Mouse (Mus musculus) heart, postnatal 4 days (tissue): ENCODE measurements at regions not wholly inside any gene's neighbourhood (a gene's known extent, or its start where the extent isn't known, plus 50 kb on each side); places are given as distances from the start of the nearest gene placed in this dataset.
"Not testable (repeated sequence)": the region's sequence is repeated elsewhere in the genome, so short reads cannot be mapped to it uniquely, and the experiment has no call there.

ENCODE experiments used
- DNase-seq: peaks from one replicate; pipeline ENCODE4 v3.0.0; 2021

GRCm38 (mm10) chr19:59516957-59517356 lies 58.8 kb downstream of the Emx2 start:
- DNase-seq = no peak

GRCm38 (mm10) chr19:59519156-59519555 lies 61.0 kb downstream of the Emx2 start:
- DNase-seq = no peak

DNA sequence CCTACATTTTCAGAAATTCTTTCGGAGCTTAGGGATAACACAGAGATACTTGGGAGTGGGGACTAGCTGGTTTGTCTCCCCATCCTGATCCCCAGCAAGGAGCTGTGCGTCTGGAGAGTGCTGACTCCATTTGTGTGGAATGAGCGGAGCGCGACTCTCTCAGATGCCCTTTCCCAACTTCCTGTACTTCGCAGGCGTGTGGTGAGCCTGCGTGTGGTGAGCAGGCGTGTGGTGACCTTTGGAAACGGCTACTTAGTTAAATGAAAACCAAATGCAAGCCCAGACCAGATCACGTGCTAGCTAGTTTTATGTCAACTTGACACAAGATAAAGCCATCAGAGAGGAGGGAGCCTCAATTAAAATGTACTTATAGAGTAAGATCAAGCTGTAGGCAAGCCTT lies 64.0 kb downstream of the Emx2 start:
- no peak for DNase-seq

DNA sequence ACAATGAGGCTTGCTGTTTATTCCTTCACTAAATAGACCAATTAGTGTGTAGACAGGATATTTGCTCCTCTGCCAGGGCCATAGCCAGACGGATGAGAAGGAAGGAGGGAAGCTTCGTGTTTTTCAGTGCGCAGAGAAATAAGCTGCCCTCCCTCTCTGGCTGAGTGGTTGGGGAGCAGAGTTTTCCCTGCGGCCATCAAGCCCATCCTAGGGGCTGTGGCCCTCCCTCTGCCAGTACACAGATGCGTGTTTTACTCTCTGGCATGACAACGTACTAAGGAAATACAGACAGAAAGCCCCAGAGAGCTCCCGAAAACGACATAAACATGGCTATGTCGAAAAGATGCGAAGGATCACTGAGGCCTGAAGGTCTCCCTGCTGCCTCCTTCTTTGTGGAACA lies 65.2 kb downstream of the Emx2 start:
- no peak for DNase-seq

- no peak for DNase-seq
Measured at GRCm38 (mm10) chr19:59564101-59564500, 105.9 kb downstream of the Emx2 start.

DNA sequence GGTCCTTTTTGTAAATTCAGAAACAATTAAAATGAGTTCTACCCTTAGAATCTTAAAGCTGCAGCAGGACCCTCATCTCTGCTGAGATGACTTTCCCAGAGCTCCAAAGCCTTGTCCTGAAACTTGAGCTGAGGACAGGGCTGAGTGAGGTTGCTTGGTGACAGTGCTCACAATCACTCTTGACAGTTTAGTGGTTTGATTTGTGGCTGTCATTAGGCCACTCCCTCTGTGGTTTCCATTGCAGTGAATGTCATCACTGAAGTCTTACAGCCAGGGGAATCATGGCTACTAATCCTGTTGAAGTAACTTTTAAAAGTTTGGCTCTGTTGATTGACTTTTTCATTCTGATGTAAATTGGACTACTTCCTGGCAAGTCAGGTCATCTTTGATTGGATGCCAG lies 110.7 kb downstream of the Emx2 start:
- no peak for DNase-seq

GRCm38 (mm10) chr19:59569590-59569989 lies 111.4 kb downstream of the Emx2 start:
- DNase-seq = not testable (repeated sequence)

- DNase-seq = no peak
Measured at GRCm38 (mm10) chr19:59574346-59574745, 116.2 kb downstream of the Emx2 start.

DNA sequence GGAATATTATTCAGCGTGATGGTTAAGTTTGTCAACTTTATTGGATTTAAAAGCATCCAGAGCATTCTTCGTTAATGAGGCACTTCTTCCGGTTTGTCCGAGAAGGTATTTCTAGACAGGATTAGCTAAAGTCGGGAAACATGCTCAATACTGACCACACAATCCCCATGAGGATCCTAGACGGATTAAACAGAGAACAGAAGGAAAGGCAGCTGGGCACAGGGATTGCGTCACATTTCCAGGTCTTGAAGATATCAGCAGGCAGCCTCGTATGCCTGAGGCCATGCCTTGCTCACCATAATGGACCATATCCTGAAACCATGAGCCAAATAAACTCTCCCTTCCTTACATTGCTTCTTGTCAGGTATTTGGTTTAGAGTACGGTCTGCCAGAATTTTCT lies 119.7 kb downstream of the Emx2 start:
- no peak for DNase-seq

GRCm38 (mm10) chr19:59579676-59580075 lies 121.5 kb downstream of the Emx2 start:
- DNase-seq = no peak

DNA sequence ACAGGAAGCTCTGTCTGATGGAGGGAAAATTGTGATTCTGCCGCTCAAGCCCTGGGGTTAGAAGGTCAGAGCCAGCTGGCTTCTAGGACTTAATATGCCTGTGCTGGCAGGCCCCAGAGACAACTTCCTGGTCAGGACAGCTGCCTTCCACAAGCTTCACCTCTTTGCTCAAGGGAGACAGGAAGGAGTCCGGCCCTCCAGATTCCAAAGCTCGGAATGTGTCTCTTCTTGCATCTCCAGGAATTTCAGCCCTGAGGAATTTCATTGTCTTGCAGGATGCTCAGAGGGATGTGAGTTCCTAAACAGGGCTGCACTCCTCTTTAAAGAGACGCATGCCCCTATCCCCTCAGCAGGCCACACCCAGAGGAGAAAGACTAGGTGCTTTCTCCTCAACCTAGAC lies 127.7 kb downstream of the Emx2 start:
- no peak for DNase-seq

- no peak for DNase-seq
Measured at GRCm38 (mm10) chr19:59587303-59587702, 129.1 kb downstream of the Emx2 start.

GRCm38 (mm10) chr19:59588068-59588522 lies 129.9 kb downstream of the Emx2 start:
- peak; percentile 13 for DNase-seq

DNA sequence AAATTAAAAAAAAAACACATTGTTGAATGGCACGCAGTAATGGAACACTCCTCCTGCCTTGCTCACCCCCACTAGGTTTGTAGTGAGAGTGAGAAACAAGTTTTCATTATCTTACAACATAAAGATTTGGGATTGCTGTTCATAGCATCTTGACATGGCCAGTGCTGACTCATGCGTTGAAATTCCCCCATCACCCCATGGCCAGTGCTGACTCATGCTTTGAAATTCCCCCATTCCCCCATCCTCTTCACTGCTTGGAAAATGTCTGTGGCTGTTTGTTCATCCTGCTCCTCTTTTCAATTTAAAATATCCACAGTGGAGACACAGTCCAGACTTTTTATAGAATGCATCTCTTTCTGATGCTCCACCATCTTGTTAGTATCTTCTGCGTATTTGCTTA lies 131.8 kb downstream of the Emx2 start:
- no peak for DNase-seq

DNA sequence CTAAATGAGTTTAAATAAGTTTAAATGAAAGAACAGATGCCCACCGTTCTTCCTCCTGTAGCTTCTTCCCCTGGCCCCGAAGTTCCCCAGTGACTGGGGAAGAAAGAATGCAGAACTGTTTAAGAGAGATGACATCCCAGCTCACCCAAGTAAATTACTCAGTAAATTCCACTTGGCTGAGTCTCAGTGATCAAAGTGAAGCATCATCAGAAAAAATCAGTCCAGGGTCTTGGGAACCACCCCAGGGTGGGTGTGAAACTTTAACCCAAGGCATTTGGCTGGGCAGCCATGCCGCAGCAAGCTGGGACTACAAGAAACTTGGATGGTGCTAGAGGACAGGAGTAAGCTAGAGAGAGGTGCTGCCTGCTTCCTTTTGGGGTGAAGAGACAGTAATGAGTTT lies 133.9 kb downstream of the Emx2 start:
- DNase-seq = no peak

DNA sequence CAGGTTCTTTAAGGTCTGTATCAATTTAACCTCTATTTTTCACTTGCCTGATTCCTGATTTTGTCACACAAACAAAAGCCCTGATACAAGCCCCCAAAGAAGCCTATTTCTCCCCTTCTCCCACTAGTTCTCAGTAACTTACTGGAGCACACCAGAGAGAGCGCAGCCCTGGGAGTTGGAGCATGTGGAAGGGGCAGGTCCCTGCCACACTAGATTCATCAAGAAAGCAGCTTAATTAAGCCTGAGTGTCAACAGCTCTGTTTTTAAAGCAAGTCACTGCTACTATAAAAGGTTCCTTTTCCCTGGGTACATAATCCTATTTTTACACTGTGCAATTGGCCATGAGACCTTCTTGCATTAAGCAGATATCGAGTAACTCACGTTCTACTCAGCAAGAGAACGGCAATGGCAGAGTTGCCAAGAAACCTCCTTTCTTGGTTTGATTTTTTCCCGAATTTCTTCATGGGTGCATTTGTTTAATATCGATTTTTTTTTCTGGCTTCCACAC lies 166.2 kb downstream of the Emx2 start:
- no peak for DNase-seq

GRCm38 (mm10) chr19:59627681-59628080 lies 169.5 kb downstream of the Emx2 start:
- DNase-seq = no peak

- no peak for DNase-seq
Measured at GRCm38 (mm10) chr19:59628296-59629160, 170.4 kb downstream of the Emx2 start.

- no peak for DNase-seq
Measured at GRCm38 (mm10) chr19:59629161-59629445, 170.9 kb downstream of the Emx2 start.

DNA sequence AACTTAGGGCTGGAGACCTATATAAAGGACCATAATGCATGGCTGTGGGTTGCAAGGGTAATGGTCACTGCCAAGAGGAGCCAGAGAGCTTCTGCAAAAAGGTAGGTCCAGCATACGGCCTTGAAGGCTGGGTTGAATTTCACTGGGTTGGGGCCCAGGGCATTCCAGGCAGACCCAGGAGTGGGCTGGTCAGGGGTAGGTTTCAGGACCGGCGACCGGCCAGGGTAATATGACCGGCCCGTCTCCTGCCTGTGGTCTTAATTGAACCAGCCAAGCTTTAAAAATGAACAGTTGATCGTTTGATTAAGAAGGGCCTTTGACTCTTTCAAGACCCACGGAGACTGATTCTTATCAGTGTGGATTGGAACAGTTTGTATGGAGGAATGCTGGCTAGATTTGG lies 171.9 kb downstream of the Emx2 start:
- DNase-seq = no peak

GRCm38 (mm10) chr19:59630706-59631105 lies 172.5 kb downstream of the Emx2 start:
- DNase-seq = no peak

DNA sequence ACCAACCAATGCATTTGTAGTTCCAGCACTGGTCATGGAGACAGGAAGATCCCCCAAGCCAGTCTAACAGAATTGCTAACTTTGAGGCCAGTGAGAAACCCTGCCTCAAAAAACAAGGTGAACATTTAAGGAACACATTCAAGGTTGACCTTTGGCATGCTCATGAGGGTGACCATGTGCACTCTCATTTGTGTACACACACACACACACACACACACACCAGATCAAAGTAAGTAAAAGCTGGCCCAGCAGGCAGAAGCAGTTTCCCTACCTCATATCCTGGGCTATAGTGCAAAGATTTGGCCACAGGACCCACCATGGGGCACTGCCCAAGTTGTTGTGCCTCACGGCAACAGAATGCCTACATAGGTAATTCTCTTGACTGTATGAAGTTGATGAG lies 173.4 kb downstream of the Emx2 start:
- no peak for DNase-seq

DNA sequence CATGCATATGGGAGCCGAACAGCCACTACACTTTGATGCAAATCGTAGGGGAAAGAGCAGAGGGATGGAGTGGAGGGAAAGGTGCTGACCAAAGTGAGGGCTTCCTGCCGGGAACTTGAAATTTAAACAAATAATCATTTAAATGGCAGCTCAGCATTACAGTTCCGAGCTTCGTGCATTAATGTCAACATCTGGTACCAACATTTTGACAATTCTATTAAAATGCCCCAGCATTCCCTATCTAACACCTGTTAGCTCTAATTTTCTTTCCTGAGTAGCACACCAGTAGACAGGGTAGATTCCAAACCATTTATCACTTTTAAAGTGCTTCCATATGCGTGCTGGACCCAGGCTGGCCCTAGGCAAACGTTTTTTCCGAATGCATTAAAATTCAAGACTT lies 178.1 kb downstream of the Emx2 start:
- no peak for DNase-seq

- DNase-seq = no peak
Measured at GRCm38 (mm10) chr19:59642606-59643005, 184.4 kb downstream of the Emx2 start.

DNA sequence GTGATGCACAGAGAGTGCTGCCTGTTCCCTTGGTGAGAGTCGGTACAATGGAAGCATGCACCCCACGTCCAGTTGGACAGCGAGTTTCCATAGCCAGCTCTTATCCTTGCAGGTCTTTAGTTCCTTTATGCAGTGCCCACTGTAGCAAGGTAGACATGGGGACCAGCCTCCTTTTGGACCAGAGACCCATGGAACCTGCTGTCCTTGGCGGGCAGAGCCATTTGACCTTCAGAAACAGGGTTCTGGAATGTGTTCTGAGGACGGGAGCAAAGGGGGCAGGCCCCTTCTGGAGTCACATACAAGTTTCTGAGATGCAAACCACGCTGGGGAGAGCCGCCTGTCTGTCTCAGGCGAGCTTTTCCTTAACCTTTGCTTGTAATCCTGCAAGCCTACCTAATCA lies 188.1 kb downstream of the Emx2 start:
- no peak for DNase-seq
